Mouse (Mus musculus) G1E-ER4 (cell line): ENCODE measurements around the gene Coq10a. TPM values are rescaled to one million over a fixed set of nuclear protein-coding genes. Genes with fewer than 3 reads are reported as not detected.

Experiments used
- GATA1 ChIP-seq: IDR thresholded peaks from one replicate; pipeline ENCODE4 v1.8.0; 2012; ENCODE audit warnings: low read length, inconsistent platforms
- polyA plus RNA-seq: library from polyadenylated mRNA; stranded (reverse); fragments of >175 nt; gene quantifications from 2 replicates; pipeline ENCODE4 v1.2.3, GENCODE M21; 2012

Gene Coq10a
- polyA plus RNA-seq, 1 experiment: 15.8 TPM

- TF ChIP-seq GATA1: no peak
Observed at GRCm38 (mm10) chr10:128372989-128373748, 4.4 kb upstream of the Coq10a start.

GRCm38 (mm10) chr10:128372142-128372541 is 3.3 kb upstream of the Coq10a start:
- no peak for TF ChIP-seq GATA1

DNA sequence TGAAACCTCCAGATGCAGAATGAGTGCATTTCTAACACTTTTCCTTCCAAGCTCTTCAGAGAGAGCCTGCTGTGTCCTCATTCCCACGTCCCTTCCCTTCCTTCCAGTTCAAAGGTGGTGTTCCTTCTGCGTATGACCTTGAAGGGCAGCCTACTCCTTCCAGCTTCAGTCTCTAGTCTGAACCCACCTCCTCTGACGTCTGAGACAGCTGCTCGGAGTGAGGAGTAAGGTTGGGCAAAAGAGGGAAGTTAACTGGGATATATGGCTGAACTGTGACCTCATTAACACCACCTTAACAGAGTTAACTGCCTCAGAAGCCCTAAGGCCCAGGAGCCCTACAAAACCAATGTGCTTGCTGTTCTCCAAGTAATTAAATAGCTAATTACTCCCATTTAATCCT is 1.8 kb upstream of the Coq10a start:
- TF ChIP-seq GATA1: no peak

GRCm38 (mm10) chr10:128370021-128370420 is 1.2 kb upstream of the Coq10a start:
- no peak for TF ChIP-seq GATA1

- no peak for TF ChIP-seq GATA1
Observed at GRCm38 (mm10) chr10:128369599-128369998, 802 bp upstream of the Coq10a start.

- no peak for TF ChIP-seq GATA1
Observed at GRCm38 (mm10) chr10:128369218-128369543, 384 bp upstream of the Coq10a start.

- TF ChIP-seq GATA1: no peak
Observed at GRCm38 (mm10) chr10:128367899-128368401, 847 bp downstream of the Coq10a start.

DNA sequence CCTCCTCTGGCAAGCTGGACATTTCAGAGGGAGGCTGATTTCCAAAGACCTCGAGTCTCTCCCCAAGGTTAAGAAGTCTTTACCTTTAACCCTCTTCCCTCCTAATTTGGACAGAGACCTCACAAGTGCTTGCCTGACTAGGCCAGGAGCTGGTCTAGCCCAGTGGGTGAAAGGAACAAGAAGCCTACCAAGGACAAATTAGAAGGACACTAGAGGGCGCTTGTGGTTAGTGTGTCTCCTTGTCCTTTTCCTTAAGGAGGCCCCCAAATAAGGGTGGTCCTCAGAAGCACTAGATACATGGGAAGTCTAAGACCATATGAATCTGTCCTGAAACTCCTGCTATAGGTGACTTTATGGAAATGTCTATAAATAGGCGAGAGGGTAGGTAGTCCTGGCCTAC is 6.2 kb downstream of the Coq10a start:
- TF ChIP-seq GATA1: no peak

DNA sequence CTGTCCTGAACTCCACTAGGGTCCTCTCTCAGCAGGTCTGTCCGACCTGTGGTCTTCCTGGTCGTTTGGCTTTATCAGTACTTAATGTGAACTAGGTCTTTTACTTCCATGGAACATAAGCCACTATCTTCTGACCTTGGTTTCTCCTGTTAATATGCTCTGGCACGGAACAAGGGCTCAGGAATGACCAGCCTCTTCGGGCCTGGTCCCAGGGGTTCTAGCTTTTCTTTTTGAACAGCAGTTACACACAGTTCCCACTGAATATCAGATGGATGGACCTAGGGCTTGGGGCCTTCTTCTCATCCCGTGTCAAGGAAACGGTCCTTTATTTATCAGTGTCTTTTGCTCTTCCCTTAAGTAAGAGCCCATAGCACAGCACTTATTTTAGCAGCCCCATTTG is 7.0 kb downstream of the Coq10a start:
- TF ChIP-seq GATA1: no peak

- no peak for TF ChIP-seq GATA1
Observed at GRCm38 (mm10) chr10:128359226-128359625, 9.6 kb downstream of the Coq10a start.

DNA sequence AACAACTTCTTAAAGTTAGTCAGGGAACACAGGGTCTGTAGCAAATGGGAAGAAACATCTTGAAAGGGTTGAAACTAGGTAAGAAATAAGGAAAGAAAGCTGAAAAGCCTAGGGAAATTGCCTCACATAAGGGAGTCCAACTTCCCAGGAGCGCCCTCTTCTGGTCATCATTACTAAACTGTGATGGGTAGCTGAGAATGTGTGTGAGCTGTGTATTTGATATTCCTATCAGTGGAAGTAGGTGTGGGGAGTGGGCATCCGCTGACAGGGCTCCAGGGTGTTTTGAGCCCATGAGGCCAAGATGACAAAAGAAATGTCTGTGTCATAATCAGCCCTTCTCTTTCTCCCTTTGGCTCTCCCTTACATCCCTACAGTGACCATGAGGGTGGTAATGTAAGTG is 10.0 kb downstream of the Coq10a start:
- no peak for TF ChIP-seq GATA1

DNA sequence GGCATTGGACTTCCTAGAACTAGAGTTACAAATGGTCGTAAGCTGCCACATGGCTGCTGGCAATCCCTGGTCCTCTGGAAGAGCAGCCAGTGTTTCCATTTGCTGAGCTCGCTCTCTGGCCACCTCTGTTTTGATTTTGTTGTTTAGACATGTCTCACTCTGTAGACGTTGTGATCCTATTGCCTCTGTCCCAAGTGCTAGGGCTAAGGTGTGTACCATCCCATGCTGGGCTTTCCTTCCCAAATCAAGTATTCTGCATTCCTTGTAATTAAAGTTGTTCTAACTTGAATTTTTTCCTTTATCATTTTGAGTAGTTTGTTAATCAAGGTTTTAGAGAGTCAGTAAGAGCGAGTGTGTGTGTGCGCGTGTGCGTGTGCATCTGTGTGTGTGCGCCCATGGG is 21.3 kb downstream of the Coq10a start:
- no peak for TF ChIP-seq GATA1

DNA sequence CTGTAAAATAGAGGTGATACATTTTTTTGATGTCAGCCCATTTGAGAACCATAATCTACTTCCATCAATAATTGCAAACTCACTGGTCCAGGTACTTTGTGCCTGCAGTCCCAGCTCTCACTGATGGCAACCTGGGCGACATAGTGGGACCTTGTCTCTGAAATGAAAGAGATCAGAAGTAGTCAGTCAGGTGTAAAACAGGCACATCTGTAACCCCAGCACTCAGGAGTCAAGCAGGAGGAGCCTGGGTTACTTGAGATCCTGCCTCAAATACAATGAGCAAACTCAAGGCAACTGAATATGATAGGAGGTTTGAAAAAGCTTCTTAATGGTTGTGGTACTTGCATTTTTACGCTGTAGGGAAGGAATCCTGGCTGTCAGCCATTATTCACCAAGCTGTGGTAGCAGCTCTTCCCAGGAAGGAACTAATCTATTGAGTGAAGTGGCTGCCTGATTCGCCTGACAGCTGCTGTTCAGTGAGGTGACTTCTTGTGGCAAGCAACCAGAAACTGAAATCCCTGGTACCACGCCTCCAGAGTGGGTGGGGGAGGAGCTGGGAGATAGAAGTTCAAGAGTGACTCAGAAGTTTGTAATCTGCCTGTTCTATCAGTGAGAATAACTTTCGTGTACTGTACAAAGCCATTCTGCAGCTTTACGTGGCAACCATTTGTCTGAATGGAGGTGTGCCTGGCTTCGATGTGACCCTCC is 24.1 kb downstream of the Coq10a start:
- TF ChIP-seq GATA1: peak; percentile 85

DNA sequence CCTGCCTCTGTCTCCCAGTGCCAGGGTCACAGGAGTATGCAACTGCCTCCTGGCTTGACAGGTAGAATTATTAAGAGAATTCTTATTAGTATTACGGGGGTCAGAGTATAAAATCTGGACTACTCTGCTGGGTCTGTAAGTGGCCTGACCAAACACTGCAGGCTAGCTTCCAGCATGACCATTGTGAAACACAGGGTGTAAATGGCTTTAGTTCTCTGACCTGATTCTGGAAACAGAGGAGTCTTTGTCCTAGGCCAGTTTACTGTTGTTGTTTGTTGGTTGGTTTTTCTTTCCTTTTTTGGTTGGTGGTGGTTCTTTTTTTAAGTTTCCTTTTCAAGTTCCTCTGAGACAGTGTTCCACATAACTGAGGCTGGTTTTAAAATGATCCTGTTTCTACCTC is 25.4 kb downstream of the Coq10a start:
- TF ChIP-seq GATA1: no peak

DNA sequence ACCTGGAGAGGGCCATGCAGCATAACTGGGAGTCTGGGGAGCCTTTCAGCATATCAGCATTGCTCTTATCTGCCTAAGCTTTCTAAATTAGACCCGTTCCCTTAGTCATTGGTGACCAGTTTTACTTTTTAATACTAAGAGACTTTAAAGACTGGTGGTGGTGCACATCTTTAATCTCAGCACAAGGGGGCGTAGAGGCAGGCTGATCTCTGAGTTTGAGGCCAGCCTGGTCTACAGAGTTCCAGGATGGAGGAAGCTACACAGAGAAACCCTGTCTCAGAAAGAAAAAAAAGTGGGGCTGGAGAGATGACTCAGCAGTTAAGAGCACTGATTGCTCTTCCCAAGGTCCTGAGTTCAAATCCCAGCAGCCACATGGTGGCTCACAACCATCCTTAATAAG is 28.5 kb downstream of the Coq10a start:
- TF ChIP-seq GATA1: no peak

- TF ChIP-seq GATA1: no peak
Observed at GRCm38 (mm10) chr10:128338948-128339347, 29.8 kb downstream of the Coq10a start.

GRCm38 (mm10) chr10:128338415-128338814 is 30.4 kb downstream of the Coq10a start:
- TF ChIP-seq GATA1: no peak
